Mouse (Mus musculus): ENCODE results near the gene Ncoa5. TPM values are rescaled to one million over a fixed set of nuclear protein-coding genes. Genes with fewer than 3 reads are reported as not detected.

Gene Ncoa5
- total RNA-seq, 2 experiments from 2014 or later = 24.6 to 26.1 TPM

DNA sequence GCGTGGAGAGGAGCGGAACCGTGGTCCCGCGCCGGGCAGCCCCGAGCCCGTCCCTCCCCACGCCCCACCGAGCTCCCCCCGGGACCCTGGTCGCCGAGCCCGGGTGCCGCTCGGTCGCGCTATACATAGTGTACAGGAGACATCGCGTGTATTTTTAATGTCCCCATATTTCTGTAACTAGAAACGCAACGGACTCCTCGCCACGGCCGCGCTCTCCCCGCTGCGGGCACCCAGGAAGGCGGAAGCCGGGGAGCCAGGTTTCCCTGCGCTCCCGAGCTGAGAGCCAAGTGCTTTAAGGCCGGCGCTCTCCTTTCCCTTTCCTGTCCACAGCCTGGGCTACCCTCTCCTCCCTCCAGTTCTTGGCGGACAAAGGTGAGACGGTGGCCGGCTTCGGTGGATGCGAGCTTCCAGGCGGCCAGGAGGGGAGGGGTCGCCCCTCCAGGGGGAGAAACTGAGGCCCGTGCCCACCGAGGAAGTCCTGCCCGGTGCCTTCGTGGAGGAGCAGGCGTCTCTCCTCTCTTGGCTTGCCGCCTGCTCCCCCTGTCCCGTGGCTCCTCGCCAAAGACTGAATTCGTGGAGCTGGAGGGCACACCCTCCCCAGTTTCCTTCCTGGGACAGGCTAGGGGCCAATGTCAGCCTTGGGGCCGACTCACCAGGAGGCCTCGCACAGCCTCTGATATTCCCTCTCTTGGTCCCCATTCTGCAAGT lies 36.8 kb downstream of the Ncoa5 start:
- peak; percentile 41 to 54 for DNase-seq
- intact Hi-C loops (cut with DNase I) = no loop called here

DNA sequence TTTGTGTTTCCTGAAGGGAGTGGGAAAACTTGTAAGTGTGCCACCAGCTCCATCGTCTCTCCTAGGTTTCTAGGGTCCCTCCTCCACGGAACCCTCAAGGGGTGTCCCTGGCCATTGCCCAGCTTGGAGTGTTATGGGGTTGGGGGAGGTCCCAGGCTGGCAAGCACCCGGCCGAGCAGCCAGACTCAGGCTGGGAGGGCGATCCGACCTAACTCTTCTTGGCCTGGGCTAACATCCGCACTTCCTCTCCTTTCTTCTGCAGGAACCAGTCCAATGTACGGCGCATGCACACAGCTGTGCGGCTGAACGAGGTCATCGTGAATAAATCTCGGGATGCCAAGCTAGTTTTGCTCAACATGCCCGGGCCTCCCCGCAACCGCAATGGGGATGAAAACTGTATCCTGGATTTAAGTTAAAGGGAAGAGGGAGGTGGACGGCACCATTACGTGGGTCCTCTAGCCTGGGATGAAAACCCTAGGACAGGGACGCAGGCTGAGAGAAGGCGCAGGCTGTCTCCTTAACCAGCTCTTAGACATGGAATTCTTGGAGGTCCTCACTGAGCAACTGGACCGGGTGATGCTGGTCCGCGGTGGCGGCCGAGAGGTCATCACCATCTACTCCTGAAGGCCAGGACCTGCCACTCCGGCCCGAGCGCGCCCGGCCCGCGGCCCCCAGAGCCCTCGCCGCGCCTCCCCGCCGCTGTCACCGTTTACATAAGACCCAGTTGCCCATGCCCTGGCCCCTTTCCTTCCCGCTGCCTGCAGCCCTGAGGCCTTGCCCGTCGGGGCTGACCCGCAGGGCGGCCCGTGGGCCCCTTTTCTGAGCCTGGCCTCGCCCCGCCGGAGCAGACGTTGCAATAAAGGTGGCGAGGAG lies 37.6 kb downstream of the Ncoa5 start:
- intact Hi-C loops (cut with DNase I) = no loop called here
- DNase-seq = peak in 1 of 2 experiments; percentile 28

DNA sequence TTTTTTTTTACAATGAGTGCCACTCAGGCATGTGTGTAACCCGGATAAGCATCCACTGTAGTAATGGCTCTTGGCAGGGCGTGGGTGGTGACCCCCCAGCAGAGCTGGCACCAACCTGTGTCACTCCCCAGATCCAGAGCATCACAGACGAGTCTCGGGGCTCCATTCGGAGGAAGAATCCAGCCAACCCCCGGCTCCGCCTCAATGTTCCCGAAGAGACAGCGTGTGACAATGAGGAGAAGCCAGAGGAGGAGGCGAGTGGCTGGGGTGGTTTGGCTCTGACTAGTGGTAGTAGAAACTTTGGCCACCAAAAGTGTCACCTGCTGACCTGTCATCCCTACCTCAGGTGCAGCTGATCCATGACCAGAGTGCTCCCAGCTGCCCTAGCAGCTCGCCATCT lies 38.7 kb downstream of the Ncoa5 start:
- DNase-seq = no peak
- intact Hi-C loops (cut with DNase I) = no loop called here

DNA sequence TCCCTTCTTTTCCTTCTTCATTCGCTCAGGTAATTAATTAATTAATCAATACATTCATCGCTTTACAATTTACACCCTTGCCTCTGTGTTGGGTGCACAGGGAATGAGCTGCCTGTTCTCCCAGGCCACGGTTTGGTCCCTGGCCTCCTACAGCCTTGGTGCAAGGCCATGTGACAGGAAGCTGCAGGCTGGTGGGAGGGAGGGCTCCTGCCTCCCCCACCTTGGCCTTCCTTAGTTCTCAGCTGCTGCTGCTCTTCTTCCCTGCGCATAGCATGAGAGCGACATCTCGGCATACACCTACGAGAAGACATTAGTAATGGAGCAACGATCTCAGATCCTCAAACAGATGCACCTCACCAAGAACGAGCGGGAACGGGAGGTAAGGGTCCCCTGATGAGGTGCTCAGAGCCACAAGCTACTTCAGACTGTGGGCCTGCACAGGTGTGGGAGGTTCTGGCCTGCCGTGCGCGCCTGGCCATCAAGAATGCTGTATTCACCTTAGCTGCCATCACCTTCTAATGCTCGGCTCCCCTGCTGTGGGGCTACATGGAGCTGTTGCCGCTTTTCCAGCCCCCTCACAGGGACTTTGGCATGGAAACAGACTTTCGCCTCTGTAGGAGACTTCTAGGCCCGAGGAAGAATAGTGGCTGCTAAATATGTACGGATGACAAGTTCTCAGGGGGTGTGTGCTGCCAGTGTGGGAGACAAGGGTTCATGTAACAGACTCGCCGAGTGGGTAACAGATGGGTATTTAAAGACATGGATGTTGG lies 39.8 kb downstream of the Ncoa5 start:
- intact Hi-C loops (cut with DNase I) = no loop called here
- DNase-seq = no peak

DNA sequence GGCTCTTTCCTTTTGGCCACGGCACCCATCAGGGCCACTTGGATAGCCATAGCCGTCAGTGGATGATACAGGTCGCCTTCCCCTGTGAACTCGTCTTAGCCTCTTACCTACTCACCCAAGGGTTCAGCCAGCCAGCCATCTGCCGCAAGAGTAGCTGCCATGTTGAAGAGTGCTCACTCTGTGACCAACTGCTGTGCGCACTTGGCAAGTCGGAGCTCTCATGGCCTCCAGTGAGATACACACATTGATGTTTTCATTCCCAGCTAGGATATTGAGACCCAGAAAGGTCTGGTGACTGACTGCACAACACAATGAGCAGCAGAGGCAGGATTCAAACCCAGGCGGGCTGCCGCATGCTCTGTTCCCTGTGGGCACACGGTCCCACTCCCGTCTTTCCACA lies 40.5 kb downstream of the Ncoa5 start:
- intact Hi-C loops (cut with DNase I) = no loop called here
- DNase-seq = no peak

DNA sequence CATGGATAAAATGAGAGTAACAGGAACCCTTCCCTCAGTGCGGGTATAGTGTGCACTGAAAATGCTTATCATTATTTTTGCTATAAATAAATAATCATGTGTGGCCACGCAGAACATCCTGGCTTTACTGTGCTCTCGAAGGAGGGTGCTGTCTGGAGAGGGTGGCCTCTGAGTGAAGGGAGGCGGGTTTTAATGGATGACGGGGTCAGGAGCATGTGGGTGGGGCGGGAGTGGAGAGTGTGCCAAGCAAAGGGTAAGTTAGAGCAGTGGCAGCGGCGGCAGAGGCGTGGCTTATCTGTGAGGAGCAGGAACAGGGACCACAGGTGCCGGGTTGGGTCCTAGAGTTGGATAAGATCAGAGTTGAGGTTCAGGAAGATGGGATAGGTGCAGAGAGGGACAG lies 42.9 kb downstream of the Ncoa5 start:
- no peak for DNase-seq
- intact Hi-C loops (cut with DNase I) = no loop called here

DNA sequence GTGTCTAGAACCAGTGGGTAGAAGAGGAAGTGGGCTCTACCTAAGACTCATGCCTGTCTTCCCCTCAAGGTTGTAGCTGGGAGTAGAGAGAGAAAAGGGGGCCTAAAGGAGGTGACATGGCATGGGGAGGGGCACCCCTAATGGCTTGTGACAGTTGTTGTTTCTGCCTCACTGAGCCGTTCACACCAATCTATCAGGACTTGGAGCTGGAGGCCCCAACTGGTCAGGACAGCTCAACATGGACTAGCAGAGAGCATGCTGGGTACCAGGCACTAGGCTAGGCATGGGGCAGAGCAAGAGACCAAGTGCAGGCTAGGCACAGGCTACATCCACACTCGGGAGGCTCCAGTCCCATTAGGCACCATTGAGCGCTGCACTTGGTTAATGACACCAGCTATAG lies 43.6 kb downstream of the Ncoa5 start:
- intact Hi-C loops (cut with DNase I) = no loop called here

DNA sequence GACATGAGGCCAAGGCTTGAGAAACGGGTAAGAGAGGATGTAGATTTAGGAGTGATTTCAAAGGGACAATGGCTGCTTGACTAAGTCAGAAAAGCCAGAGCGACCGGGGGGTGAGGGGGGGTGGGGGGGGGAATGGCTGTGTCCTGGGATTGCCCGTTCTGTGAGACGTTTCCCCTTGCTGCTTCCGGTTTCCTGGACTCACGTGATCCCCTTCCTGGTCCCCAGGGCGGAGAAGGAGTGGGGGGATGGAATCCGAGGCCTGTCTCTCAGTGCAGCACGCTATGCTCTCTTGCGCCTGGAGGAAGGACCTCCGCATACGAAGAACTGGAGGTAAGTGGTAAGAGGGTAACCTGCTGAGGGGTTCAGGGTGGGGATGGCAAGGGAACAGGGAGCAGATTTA lies 45.9 kb downstream of the Ncoa5 start:
- intact Hi-C loops (cut with DNase I) = no loop called here
- no peak for DNase-seq

More for the DNA sequence above, 43.6 kb downstream of the Ncoa5 start:
- no peak for DNase-seq

DNA sequence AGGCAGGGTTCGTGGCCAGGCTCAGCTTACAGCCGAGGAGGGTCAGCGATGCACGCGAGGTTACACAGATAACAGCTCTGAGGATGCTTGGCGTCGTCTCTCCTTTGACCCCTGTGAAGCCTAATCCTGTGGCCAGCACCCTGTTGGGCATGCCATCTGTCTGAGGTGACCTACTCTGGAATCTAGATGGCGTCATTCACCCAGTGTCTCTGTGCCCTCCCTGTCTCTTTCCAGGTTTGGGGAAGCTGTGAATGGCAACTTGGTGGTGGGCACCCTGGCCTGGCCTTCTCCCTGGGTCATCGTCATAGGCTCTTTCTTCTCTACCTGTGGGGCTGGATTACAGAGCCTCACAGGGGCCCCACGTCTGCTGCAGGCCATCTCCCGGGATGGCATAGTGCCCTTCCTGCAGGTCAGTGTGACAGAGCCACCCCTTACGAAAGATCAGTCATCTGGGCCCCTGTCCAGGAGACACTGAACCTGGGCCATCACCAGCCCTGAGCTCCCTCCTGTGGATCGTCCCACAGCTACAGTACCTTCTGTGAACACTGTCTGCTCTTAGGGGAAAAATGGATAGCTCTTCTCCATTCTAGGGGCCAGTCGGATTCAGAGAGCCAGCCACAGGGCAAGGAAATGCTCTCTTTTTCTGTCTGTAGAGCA lies 48.2 kb downstream of the Ncoa5 start:
- no peak for DNase-seq
- intact Hi-C loops (cut with DNase I) = no loop called here

DNA sequence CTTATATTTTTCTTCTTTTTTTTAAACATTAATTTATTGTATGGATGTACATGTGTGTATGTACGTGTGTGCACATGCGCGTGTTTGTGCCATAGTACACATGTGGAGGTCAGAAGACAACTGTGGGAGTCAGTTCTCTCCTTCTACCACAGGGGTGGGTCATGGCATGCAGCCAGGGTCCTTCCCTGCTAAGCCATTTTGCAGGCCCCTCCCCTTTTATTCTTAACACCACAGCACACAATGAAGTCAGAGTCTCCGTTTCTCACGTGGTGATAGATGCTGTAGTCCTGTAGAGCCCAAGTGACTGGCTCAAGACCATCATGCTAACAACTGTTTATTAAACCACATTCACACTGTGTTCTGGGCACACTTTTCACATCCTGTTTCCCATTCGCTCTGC lies 48.7 kb downstream of the Ncoa5 start:
- DNase-seq = no peak
- intact Hi-C loops (cut with DNase I) = no loop called here

DNA sequence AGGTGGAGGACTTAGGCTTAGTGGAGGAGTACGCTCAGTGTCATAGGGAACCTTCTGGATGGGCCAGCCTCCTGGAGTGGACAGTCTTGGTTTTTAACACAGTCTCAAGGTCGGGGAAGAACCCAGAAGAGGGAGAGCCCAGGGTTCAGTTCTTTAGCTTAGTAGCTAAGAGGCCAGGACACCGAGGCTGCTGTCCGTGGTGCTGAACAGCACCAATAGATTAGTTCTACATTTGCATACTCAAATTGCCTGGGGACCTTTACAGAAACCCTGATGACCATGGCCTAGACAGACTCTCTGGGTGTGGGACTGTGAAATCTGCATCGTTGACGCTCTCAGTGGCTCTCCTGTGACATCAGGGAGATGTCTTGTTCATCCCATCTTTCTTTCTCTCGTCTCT lies 54.9 kb downstream of the Ncoa5 start:
- peak; percentile 61 to 76 for DNase-seq
- intact Hi-C loops (cut with DNase I) = no loop called here

DNA sequence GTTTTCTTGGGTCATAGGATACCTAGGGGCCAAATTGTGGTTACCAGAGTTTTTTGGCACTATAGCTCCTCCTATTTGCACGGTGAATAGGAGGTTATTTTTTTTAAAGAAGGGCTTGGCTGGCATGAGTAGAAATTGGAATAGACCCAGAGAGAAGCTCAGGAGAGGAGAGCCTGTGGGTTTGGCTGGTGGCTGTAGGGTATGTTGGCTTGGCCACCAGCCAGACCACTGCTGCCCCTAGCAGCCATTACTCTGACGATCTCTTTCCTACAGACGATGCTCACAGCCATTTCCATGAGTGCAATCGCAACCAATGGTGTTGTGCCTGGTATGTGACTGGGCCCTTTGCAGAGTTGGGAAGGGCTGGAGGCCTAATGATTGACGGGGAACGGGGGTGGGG lies 59.1 kb downstream of the Ncoa5 start:
- intact Hi-C loops (cut with DNase I) = no loop called here
- no peak for DNase-seq

DNA sequence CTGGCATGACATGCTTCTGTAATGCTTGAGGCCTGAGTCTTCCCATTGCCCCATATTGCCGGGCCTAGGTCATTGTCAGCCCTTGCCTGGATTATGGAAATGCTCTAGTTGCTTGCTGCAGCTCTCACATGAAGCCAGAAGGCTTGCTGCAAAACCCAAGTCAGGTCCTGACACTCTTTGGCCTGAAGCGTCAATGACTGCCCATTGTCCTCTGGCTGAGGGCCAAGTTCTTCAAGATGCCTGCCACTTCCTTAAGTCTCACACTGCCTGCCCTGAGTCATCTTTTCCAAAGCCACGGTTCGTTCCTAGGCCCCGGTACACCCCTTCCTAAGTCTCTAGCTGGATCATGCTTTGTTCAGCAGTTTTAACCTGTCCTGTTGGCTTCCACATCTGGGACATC lies 62.0 kb downstream of the Ncoa5 start:
- intact Hi-C loops (cut with DNase I) = no loop called here
- no peak for DNase-seq

DNA sequence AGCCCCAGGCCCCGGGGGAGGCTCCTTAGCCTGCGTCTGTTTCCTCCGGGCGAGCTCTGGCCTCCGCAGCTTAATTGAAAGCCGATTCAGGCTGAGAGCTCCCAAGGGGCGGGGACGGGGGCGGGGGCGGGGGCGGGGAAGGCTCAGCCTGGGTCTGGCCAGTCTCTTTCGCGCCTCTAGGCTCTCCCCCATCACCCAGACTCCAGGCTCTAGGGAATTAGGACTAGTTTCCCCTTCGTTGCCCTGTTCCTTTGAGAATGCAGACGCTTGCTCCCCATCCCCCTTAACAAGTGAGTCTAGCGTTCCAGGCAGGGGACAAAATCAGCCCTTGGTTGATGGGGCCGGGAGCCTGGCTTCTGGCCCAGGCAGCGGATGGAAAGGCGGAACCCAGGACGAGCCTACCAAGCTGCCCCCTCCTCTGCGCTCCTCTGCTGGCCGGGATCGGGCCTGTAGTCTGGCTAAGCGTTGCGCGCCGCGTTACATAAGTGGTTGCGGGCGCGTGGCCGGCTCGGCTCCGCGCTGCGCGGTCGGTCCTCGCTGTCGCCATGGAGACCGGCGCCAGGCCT lies 64.0 kb downstream of the Ncoa5 start:
- DNase-seq = no peak
- intact Hi-C loops (cut with DNase I) = no loop called here

DNA sequence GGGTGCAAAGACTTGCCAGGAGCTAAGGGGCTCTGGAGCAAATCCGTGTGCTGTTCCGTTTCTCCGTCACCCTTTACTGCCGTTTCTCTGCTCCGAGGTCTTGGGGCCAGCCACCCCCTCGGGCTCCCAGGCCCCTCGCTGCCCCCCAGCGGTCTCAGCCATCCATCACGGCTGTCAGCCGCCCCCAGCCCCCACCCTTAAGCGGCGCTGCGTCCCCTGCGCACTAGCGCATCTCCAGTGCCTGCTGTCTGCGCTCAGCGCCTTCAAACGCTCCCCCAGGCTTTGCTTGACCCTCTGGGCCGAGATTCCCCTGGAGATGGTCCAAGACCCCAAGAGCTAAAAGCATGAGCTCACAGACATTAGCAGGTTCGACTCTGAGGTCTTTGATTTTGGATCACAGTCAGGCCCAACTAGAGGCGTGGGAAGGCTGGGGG lies 65.3 kb downstream of the Ncoa5 start:
- no peak for DNase-seq
- intact Hi-C loops (cut with DNase I) = no loop called here

DNA sequence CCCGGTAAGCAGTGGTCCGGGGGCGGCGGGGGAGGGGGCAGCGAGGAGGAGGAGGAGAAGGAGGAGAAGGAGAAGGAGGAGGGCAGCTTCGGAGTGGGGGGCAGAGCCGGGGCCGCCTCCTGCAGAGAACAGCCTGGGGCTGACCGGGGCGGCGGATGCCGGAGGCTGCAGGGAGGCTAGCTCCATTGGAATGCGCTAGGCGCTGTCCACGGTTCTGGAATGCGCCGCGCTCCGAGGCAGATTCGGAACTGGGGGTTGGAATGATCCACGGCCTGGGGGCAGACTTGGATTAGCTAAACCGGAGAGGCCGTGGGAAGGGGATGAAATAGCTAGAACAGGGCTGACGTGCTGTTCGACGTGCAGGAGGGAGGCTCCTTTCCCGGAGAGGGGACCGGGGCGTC lies 66.2 kb downstream of the Ncoa5 start:
- peak; percentile 78 to 88 for DNase-seq
- intact Hi-C loops (cut with DNase I) = no loop called here

DNA sequence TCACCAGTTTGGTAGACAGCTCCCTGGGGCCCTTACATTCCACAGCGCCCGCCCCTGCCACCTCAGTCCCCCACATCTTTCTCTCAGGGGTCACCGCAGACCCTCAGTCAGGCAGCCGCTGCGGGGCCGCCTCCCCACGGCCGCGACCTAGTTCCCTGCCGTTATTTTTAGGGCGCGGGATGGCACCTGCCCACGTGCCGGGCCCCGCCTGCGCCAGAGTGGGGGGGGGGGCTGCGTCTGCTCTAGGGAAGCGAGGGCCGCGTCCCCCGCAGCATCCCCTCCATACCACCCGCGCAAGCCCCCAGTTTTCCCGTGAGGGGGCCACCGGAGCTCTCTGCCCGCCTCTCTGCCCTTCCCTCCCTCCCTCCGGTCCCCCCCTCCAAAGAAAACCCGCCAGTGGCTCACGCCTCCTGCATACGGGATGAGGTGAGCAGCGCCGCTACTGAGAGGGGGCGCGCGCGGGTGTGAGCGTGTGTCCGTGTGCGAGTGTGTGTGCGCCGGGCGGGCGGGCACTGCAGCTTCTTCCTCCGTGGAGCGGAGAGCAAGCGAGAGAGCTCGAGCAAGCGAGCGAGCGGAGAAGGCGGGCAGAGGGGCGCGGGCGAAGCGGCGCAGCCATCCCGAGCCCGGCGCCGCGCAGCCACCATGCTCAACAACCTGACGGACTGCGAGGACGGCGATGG lies 66.8 kb downstream of the Ncoa5 start:
- DNase-seq = no peak
- intact Hi-C loops (cut with DNase I) = no loop called here

DNA sequence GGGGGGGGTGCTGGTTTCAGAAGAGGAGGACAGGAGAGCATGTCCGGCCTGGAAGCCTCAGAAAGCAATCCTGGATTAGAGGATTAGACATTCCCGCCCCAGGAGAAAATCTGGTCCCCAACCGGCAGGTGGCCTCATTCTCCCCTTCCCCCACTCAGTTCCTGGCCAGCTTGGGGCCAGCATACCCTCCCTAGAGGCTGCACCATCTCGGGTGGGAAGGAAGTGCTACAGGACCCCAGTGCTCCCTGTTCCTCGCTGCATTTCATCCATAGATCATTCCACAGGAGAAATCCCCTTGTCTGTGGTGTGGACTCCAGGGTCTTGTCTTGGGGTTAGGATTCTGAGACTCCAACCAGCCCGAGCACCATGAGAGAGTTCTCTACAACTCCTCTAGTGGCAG lies 67.5 kb downstream of the Ncoa5 start:
- intact Hi-C loops (cut with DNase I) = no loop called here
- no peak for DNase-seq

DNA sequence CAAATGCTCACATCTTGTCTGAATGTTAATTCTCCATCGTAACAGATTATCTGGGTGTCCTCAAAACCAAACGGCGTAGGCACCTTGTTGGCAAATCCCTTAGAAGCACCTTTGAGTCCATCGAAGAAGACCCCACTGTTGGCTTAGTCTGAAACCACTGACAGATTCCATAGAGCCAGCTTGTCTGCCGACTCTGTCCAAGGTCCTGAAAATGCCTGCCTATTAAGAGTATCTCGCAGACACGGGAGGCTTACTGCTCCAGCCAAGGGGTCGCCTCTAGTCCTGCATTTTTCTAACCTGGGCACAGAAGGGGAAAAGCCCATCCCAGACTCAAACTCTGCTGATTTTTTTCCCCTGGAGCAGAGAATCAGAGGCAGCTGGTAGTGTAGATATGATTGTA lies 68.3 kb downstream of the Ncoa5 start:
- DNase-seq = peak; percentile 53 to 70
- intact Hi-C loops (cut with DNase I) = no loop called here

DNA sequence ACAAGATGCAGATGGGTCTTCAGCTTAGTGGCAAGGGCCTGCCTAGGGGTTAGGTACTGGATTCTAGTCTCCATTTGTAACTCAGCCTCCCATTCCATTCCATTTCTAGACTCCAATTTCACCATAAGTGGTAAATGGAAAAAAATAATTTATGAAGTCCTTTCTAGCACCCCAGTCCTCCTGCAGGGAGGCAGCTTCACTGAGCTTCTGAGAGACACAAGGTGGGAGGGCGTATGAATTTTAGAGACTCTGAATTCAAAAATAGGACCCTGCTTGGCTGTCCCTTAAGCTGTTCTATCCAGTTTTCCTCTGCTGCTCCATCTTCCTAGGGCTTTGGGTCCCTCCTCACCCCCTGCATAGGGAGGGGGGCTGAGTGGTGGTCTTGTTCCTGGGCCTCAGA lies 69.7 kb downstream of the Ncoa5 start:
- DNase-seq = no peak
- intact Hi-C loops (cut with DNase I) = loop anchor here (5.0 kb wide), 1 partner anchor 147 kb away; no protein-coding TSS in a partner anchor
